ENCODE assay signal across 18 mouse cellular contexts in genomic region chr7:26780998-26781766, GRCm38 (mm10). TPM values are rescaled to one million over a fixed set of nuclear protein-coding genes. Genes with fewer than 3 reads are reported as not detected.
DNase-seq lines count a peak whose midpoint lies in the region; ATAC-seq lines count a peak whose summit lies in the region.
"Had no signal": no experiment of that assay in that cellular context is flagged by ENCODE, and none has a peak within 500 bp of the region (broad histone marks: within the 10 kb centered on the region; RNA-seq: fewer than 3 reads in every experiment).

No protein-coding gene starts in this region.

- intact Hi-C loops in left cerebral cortex, postnatal 10 days (cut with DNase I), result loop anchor here (10.0 kb wide), 1 partner anchor 354 kb away; no protein-coding TSS in a partner anchor

- 14% methylated on average over 8 of the region's 8 CpGs for WGBS in hindbrain, embryonic 10.5 days
- WGBS in midbrain, embryonic 11.5 days, result 13% methylated on average over 8 of the region's 8 CpGs
- 22% methylated on average over 8 of the region's 8 CpGs for WGBS in stomach, embryonic 15.5 days
- 23% methylated on average over 8 of the region's 8 CpGs for WGBS in heart, embryonic 12.5 days

- no peaks in the 10 kb centered on the region for H3K9me3 ChIP-seq in hindbrain, embryonic 10.5 days
- H3K9me3 ChIP-seq in midbrain, embryonic 11.5 days (ENCODE audit: control insufficient read depth, low read length), result no peaks in the 10 kb centered on the region
- no peaks in the 10 kb centered on the region for H3K9me3 ChIP-seq in stomach, embryonic 15.5 days
- H3K9me3 ChIP-seq in heart, embryonic 12.5 days (replicated peaks), result no peaks in the 10 kb centered on the region
- H3K9me3 ChIP-seq: liver, embryonic 15.5 days had no signal

- H3K27me3 ChIP-seq in hindbrain, embryonic 10.5 days (ENCODE audit: insufficient read depth, poor library complexity, severe bottlenecking), result no peaks in the 10 kb centered on the region
- no peaks in the 10 kb centered on the region for H3K27me3 ChIP-seq in midbrain, embryonic 11.5 days (ENCODE audit: control insufficient read depth, insufficient read depth, low read length)
- no peaks in the 10 kb centered on the region for H3K27me3 ChIP-seq in stomach, embryonic 15.5 days (replicated peaks)
- no peaks in the 10 kb centered on the region; the same call in 1 of the 2 replicates for H3K27me3 ChIP-seq in heart, embryonic 12.5 days (replicated peaks)
- H3K27me3 ChIP-seq: liver, embryonic 15.5 days had no signal

- H3K4me3 ChIP-seq in hindbrain, embryonic 10.5 days, result no peak overlapping the region
- no peak overlapping the region for H3K4me3 ChIP-seq in midbrain, embryonic 11.5 days (ENCODE audit: low read depth, low read length)
- H3K4me3 ChIP-seq in stomach, embryonic 15.5 days (replicated peaks), result no peak overlapping the region
- no peak overlapping the region for H3K4me3 ChIP-seq in heart, embryonic 12.5 days
- H3K4me3 ChIP-seq: erythroblast, embryonic 14.5 days; liver, embryonic 15.5 days had no signal

- no peak overlapping the region for H3K9ac ChIP-seq in midbrain, embryonic 11.5 days (ENCODE audit: low read length)
- no peak overlapping the region for H3K9ac ChIP-seq in stomach, embryonic 15.5 days
- no peak overlapping the region for H3K9ac ChIP-seq in heart, embryonic 12.5 days
- H3K9ac ChIP-seq: liver, embryonic 15.5 days had no signal

- peaks cover 8% of the 10 kb centered on the region for H3K4me1 ChIP-seq in hindbrain, embryonic 10.5 days (replicated peaks)
- H3K4me1 ChIP-seq in midbrain, embryonic 11.5 days (ENCODE audit: control insufficient read depth, insufficient read depth, low read length), result no peaks in the 10 kb centered on the region; the same call in 1 of the 2 replicates
- no peaks in the 10 kb centered on the region for H3K4me1 ChIP-seq in stomach, embryonic 15.5 days
- H3K4me1 ChIP-seq in heart, embryonic 12.5 days (replicated peaks), result no peaks in the 10 kb centered on the region; the same call in 1 of the 2 replicates
- H3K4me1 ChIP-seq: liver, embryonic 15.5 days had no signal

- H3K4me2 ChIP-seq in midbrain, embryonic 11.5 days, result peak overlapping the region; percentile 28; the same call in 1 of the 2 replicates
- H3K4me2 ChIP-seq in stomach, embryonic 15.5 days, result no peak overlapping the region
- no peak overlapping the region for H3K4me2 ChIP-seq in heart, embryonic 12.5 days
- H3K4me2 ChIP-seq: liver, embryonic 15.5 days had no signal

- no peaks in the 10 kb centered on the region for H3K36me3 ChIP-seq in hindbrain, embryonic 10.5 days
- no peaks in the 10 kb centered on the region for H3K36me3 ChIP-seq in midbrain, embryonic 11.5 days (ENCODE audit: control insufficient read depth, insufficient read depth, low read length)
- no peaks in the 10 kb centered on the region for H3K36me3 ChIP-seq in stomach, embryonic 15.5 days
- H3K36me3 ChIP-seq in heart, embryonic 12.5 days, result no peaks in the 10 kb centered on the region
- H3K36me3 ChIP-seq: liver, embryonic 15.5 days had no signal

- peak; percentile 25; the same call in 1 of the 2 replicates for ATAC-seq in midbrain, embryonic 11.5 days (ENCODE audit: low FRiP score)
- no peak for ATAC-seq in stomach, embryonic 15.5 days (ENCODE audit: insufficient read depth, low FRiP score, low read depth)
- no peak for ATAC-seq in heart, embryonic 12.5 days (ENCODE audit: insufficient number of reproducible peaks, low FRiP score)

- peak overlapping the region; percentile 66 for H3K27ac ChIP-seq in hindbrain, embryonic 10.5 days
- H3K27ac ChIP-seq in midbrain, embryonic 11.5 days (ENCODE audit: low read depth, low read length), result no peak overlapping the region
- peak overlapping the region; percentile 48; the same call in 1 of the 2 replicates for H3K27ac ChIP-seq in stomach, embryonic 15.5 days
- no peak overlapping the region for H3K27ac ChIP-seq in heart, embryonic 12.5 days (ENCODE audit: poor library complexity, severe bottlenecking)
- H3K27ac ChIP-seq: liver, embryonic 15.5 days had no signal

- peak; percentile 2 for DNase-seq in embryo, embryonic 10.5 days (ENCODE audit: low spot score)
- DNase-seq in embryo, embryonic 10 days (ENCODE audit: low spot score), result no peak
- DNase-seq in hindbrain, embryonic 10.5 days (ENCODE audit: low spot score), result peak; percentile 10
- peak; percentile 87 for DNase-seq in midbrain, embryonic 11.5 days (ENCODE audit: low spot score, missing footprints)
- DNase-seq in adrenal gland, postnatal 14 days, result no peak
- no peak for DNase-seq in left cerebral cortex, postnatal 10 days (ENCODE audit: extremely low spot score in 1 of 2, low spot score in 2 of 2)
- DNase-seq: adrenal gland, postnatal 36 days; gastrocnemius, postnatal 10 days; spleen, adult 18-20 months had no signal

RNA-seq across cellular contexts. Expression of gene Cyp2b19, which starts 24.2 kb away (rescaled TPM):
- polyA plus RNA-seq in hindbrain, embryonic 10.5 days (2016; fragmentation: Nextera tagmentation; extraction: Ambion mirVana), result 0.07 TPM in 1 of 2 replicates, not detected in the other
- 0.04 and 0.07 TPM in 2 replicates for polyA plus RNA-seq in midbrain, embryonic 11.5 days (2014; fragmentation: Nextera tagmentation; extraction: Ambion mirVana)
- 0.09 TPM in 1 of 2 replicates, not detected in the other for polyA plus RNA-seq in stomach, embryonic 15.5 days (2015; fragmentation: Nextera tagmentation; extraction: Ambion mirVana)
- 0.26 TPM in 1 of 2 replicates, not detected in the other for total RNA-seq in adrenal gland, postnatal 14 days (2021)
- not detected in 2 replicates for polyA plus RNA-seq in heart, embryonic 12.5 days (2016; fragmentation: Nextera tagmentation; extraction: Ambion mirVana)
- not detected for total RNA-seq in left cerebral cortex, postnatal 10 days (2021)
- total RNA-seq: adrenal gland, postnatal 36 days; common myeloid progenitor, adult 5-6 weeks; gastrocnemius, postnatal 10 days; layer of hippocampus, adult 18-20 months; left cerebral cortex, postnatal 4 days had no signal
- polyA plus RNA-seq: erythroblast, embryonic 14.5 days; heart, postnatal 0 days; kidney, embryonic 14.5 days; liver, embryonic 15.5 days had no signal

RNA-seq across cellular contexts. Expression of gene Cyp2g1, which starts 27.5 kb away (rescaled TPM):
- not detected in 2 replicates for polyA plus RNA-seq in hindbrain, embryonic 10.5 days (2016; fragmentation: Nextera tagmentation; extraction: Ambion mirVana)
- not detected in 2 replicates for polyA plus RNA-seq in midbrain, embryonic 11.5 days (2014; fragmentation: Nextera tagmentation; extraction: Ambion mirVana)
- not detected in 2 replicates for polyA plus RNA-seq in stomach, embryonic 15.5 days (2015; fragmentation: Nextera tagmentation; extraction: Ambion mirVana)
- total RNA-seq in adrenal gland, postnatal 14 days (2021), result 1.6 TPM in 1 of 2 replicates, not detected in the other
- polyA plus RNA-seq in heart, embryonic 12.5 days (2016; fragmentation: Nextera tagmentation; extraction: Ambion mirVana), result not detected in 2 replicates
- not detected for total RNA-seq in left cerebral cortex, postnatal 10 days (2021)
- total RNA-seq: adrenal gland, postnatal 36 days; common myeloid progenitor, adult 5-6 weeks; gastrocnemius, postnatal 10 days; layer of hippocampus, adult 18-20 months; left cerebral cortex, postnatal 4 days had no signal
- polyA plus RNA-seq: heart, postnatal 0 days; kidney, embryonic 14.5 days; liver, embryonic 15.5 days had no signal

RNA-seq across cellular contexts. Expression of gene Cyp2a5, which starts 53.9 kb away (rescaled TPM):
- not detected in 2 replicates for polyA plus RNA-seq in hindbrain, embryonic 10.5 days (2016; fragmentation: Nextera tagmentation; extraction: Ambion mirVana)
- not detected in 2 replicates for polyA plus RNA-seq in midbrain, embryonic 11.5 days (2014; fragmentation: Nextera tagmentation; extraction: Ambion mirVana)
- 0.23 and 1.1 TPM in 2 replicates for polyA plus RNA-seq in stomach, embryonic 15.5 days (2015; fragmentation: Nextera tagmentation; extraction: Ambion mirVana)
- total RNA-seq in adrenal gland, postnatal 14 days (2021), result 1.8 and 33.4 TPM in 2 replicates
- polyA plus RNA-seq in heart, embryonic 12.5 days (2016; fragmentation: Nextera tagmentation; extraction: Ambion mirVana), result not detected in 2 replicates
- not detected for total RNA-seq in left cerebral cortex, postnatal 10 days (2021)
- total RNA-seq: common myeloid progenitor, adult 5-6 weeks; gastrocnemius, postnatal 10 days; layer of hippocampus, adult 18-20 months; left cerebral cortex, postnatal 4 days had no signal
- polyA plus RNA-seq: erythroblast, embryonic 14.5 days; heart, postnatal 0 days; kidney, embryonic 14.5 days had no signal

Comparison
In these comparisons a context has a peak if more than half of its experiments do, and no peak if none do; other contexts are left out.
1. DNase-seq: peak in embryo, embryonic 10.5 days (single experiment), hindbrain, embryonic 10.5 days (single experiment) and midbrain, embryonic 11.5 days (single experiment); none in embryo, embryonic 10 days (single experiment), adrenal gland, postnatal 14 days (single experiment) and left cerebral cortex, postnatal 10 days (0 of 2).
2. H3K27ac ChIP-seq: peak in hindbrain, embryonic 10.5 days (single experiment) and stomach, embryonic 15.5 days (single experiment); none in midbrain, embryonic 11.5 days (single experiment) and heart, embryonic 12.5 days (single experiment).